Mouse (Mus musculus): ENCODE measurements around the gene Vps4b. TPM values are rescaled to one million over a fixed set of nuclear protein-coding genes. Genes with fewer than 3 reads are reported as not detected.

Gene Vps4b
- total and polyA plus RNA-seq, 2 experiments from 2014 or later, result 17.5 to 31.7 TPM

- Histone ChIP-seq H3K36me3 (replicated peaks; ENCODE audit: control insufficient read depth, insufficient read depth, low read length) (0 out of 2 replicates have a peak, but pooled peaks cover 5% of the 10 kb centered on the region), H3K27ac (ENCODE audit: low read depth) (no peak overlapping the region), H3K9ac (replicated peaks; ENCODE audit: low read depth, low read length) (no peak overlapping the region; the same call in 1 of the 2 replicates), H3K9me3 (replicated peaks; ENCODE audit: control insufficient read depth, low read length) (no peaks in the 10 kb centered on the region), H3K4me2 (ENCODE audit: low read depth, low read length) (no peak overlapping the region), H3K4me1 (ENCODE audit: control insufficient read depth, insufficient read depth) (peaks cover 14% of the 10 kb centered on the region), H3K4me3 (ENCODE audit: low read depth, low read length) (no peak overlapping the region), H3K27me3 (ENCODE audit: control insufficient read depth, insufficient read depth, low read length) (no peaks in the 10 kb centered on the region)
- DNase-seq (ENCODE audit: low spot score) (no peak), ATAC-seq (ENCODE audit: insufficient read depth, low read depth) (no peak)
- TF ChIP-seq CTCF (IDR thresholded peaks at IDR 0.05; ENCODE audit: low read depth) (no peak), EP300 (IDR thresholded peaks at IDR 0.05; ENCODE audit: low read depth) (no peak)
- WGBS, result 79% methylated on average over 3 of the region's 3 CpGs
Observed at GRCm38 (mm10) chr1:106760750-106761149, 35.8 kb downstream of the Vps4b start.

- H3K4me2 ChIP-seq (ENCODE audit: low read depth, low read length), result peak within 1 kb of the TSS; percentile 77
- peak within 1 kb of the TSS; percentile 63 for H3K4me3 ChIP-seq (ENCODE audit: low read depth, low read length)
- peak within 1 kb of the TSS; percentile 90 for H3K27ac ChIP-seq (ENCODE audit: low read depth)
- H3K9ac ChIP-seq (replicated peaks; ENCODE audit: low read depth, low read length), result peak within 1 kb of the TSS; percentile 61
- H3K4me1 ChIP-seq (ENCODE audit: control insufficient read depth, insufficient read depth), result peaks cover 14% of the 10 kb centered on the region
- ATAC-seq (ENCODE audit: insufficient read depth, low read depth), result peak; percentile 99
- no peaks in the 10 kb centered on the region for H3K9me3 ChIP-seq (replicated peaks; ENCODE audit: control insufficient read depth, low read length)
- H3K27me3 ChIP-seq (ENCODE audit: control insufficient read depth, insufficient read depth, low read length), result no peaks in the 10 kb centered on the region
- peaks cover 12% of the 10 kb centered on the region; the same call in 1 of the 2 replicates for H3K36me3 ChIP-seq (replicated peaks; ENCODE audit: control insufficient read depth, insufficient read depth, low read length)
- DNase-seq (ENCODE audit: low spot score), result peak; percentile 98
- TF ChIP-seq CTCF (IDR thresholded peaks at IDR 0.05; ENCODE audit: low read depth), result no peak
- TF ChIP-seq EP300 (IDR thresholded peaks at IDR 0.05; ENCODE audit: low read depth), result peak; percentile 34; the same call in 1 of the 2 replicates
- WGBS, result 2% methylated on average over 47 of the region's 51 CpGs
Observed at GRCm38 (mm10) chr1:106759572-106760435, 36.7 kb downstream of the Vps4b start, which contains the start of gene Kdsr. Kdsr (minus strand) TSS chr1:106759727.

GRCm38 (mm10) chr1:106758734-106759571 lies 37.6 kb downstream of the Vps4b start:
- Histone ChIP-seq H3K27me3 (ENCODE audit: control insufficient read depth, insufficient read depth, low read length) (no peaks in the 10 kb centered on the region), H3K9me3 (replicated peaks; ENCODE audit: control insufficient read depth, low read length) (no peaks in the 10 kb centered on the region), H3K36me3 (replicated peaks; ENCODE audit: control insufficient read depth, insufficient read depth, low read length) (peaks cover 11% of the 10 kb centered on the region; the same call in 1 of the 2 replicates), H3K4me3 (ENCODE audit: low read depth, low read length) (peak overlapping the region; percentile 63), H3K4me1 (ENCODE audit: control insufficient read depth, insufficient read depth) (peaks cover 14% of the 10 kb centered on the region), H3K27ac (ENCODE audit: low read depth) (peak overlapping the region; percentile 90), H3K4me2 (ENCODE audit: low read depth, low read length) (peak overlapping the region; percentile 77), H3K9ac (replicated peaks; ENCODE audit: low read depth, low read length) (peak overlapping the region; percentile 61)
- 1% methylated on average over 34 of the region's 34 CpGs for WGBS
- peak; percentile 44 for DNase-seq (ENCODE audit: low spot score)
- peak; percentile 39 for ATAC-seq (ENCODE audit: insufficient read depth, low read depth)
- TF ChIP-seq EP300 (IDR thresholded peaks at IDR 0.05; ENCODE audit: low read depth) (no peak), CTCF (IDR thresholded peaks at IDR 0.05; ENCODE audit: low read depth) (no peak)

GRCm38 (mm10) chr1:106756633-106757032 lies 39.9 kb downstream of the Vps4b start:
- 53% methylated on average over 4 of the region's 4 CpGs for WGBS
- TF ChIP-seq CTCF (IDR thresholded peaks at IDR 0.05; ENCODE audit: low read depth) (no peak), EP300 (IDR thresholded peaks at IDR 0.05; ENCODE audit: low read depth) (no peak)
- no peak overlapping the region for H3K4me3 ChIP-seq (ENCODE audit: low read depth, low read length)
- peaks cover 20% of the 10 kb centered on the region; the same call in 1 of the 2 replicates for H3K36me3 ChIP-seq (replicated peaks; ENCODE audit: control insufficient read depth, insufficient read depth, low read length)
- ATAC-seq (ENCODE audit: insufficient read depth, low read depth) (no peak), DNase-seq (ENCODE audit: low spot score) (no peak)
- H3K9ac ChIP-seq (replicated peaks; ENCODE audit: low read depth, low read length), result no peak overlapping the region
- no peak overlapping the region for H3K27ac ChIP-seq (ENCODE audit: low read depth)
- no peaks in the 10 kb centered on the region for H3K27me3 ChIP-seq (ENCODE audit: control insufficient read depth, insufficient read depth, low read length)
- H3K4me2 ChIP-seq (ENCODE audit: low read depth, low read length), result no peak overlapping the region
- H3K9me3 ChIP-seq (replicated peaks; ENCODE audit: control insufficient read depth, low read length), result no peaks in the 10 kb centered on the region
- peaks cover 15% of the 10 kb centered on the region for H3K4me1 ChIP-seq (ENCODE audit: control insufficient read depth, insufficient read depth)

- TF ChIP-seq CTCF (IDR thresholded peaks at IDR 0.05; ENCODE audit: low read depth), result no peak
- TF ChIP-seq EP300 (IDR thresholded peaks at IDR 0.05; ENCODE audit: low read depth), result no peak
- Histone ChIP-seq H3K4me2 (ENCODE audit: low read depth, low read length) (no peak overlapping the region), H3K9ac (replicated peaks; ENCODE audit: low read depth, low read length) (no peak overlapping the region), H3K4me1 (ENCODE audit: control insufficient read depth, insufficient read depth) (0 out of 2 replicates have a peak, but pooled peaks cover 5% of the 10 kb centered on the region), H3K4me3 (ENCODE audit: low read depth, low read length) (no peak overlapping the region), H3K27ac (ENCODE audit: low read depth) (no peak overlapping the region), H3K27me3 (ENCODE audit: control insufficient read depth, insufficient read depth, low read length) (no peaks in the 10 kb centered on the region), H3K36me3 (replicated peaks; ENCODE audit: control insufficient read depth, insufficient read depth, low read length) (peaks cover 29% of the 10 kb centered on the region), H3K9me3 (replicated peaks; ENCODE audit: control insufficient read depth, low read length) (no peaks in the 10 kb centered on the region)
- WGBS, result 79% methylated on average over 5 of the region's 5 CpGs
- DNase-seq (ENCODE audit: low spot score) (no peak), ATAC-seq (ENCODE audit: insufficient read depth, low read depth) (no peak)
Observed at GRCm38 (mm10) chr1:106752013-106752412, 44.5 kb downstream of the Vps4b start.

Measured in heart, postnatal 0 days (tissue).